9 mouse cellular contexts compared by ENCODE assay signal in genomic region chr2:153929871-153930413, GRCm38 (mm10). TPM values are rescaled to one million over a fixed set of nuclear protein-coding genes. Genes with fewer than 3 reads are reported as not detected.
DNase-seq lines count a peak whose midpoint lies in the region; ATAC-seq and TF ChIP-seq lines count a peak whose summit lies in the region.
"Had no signal": no experiment of that assay in that cellular context is flagged by ENCODE, and none has a peak within 500 bp of the region (broad histone marks: within the 10 kb centered on the region; RNA-seq: fewer than 3 reads in every experiment).

No protein-coding gene starts in this region.

- H3K9me3 ChIP-seq in hindbrain, embryonic 14.5 days (ENCODE audit: control insufficient read depth, low read length) = no peaks in the 10 kb centered on the region
- H3K9me3 ChIP-seq in hindbrain, embryonic 13.5 days = no peaks in the 10 kb centered on the region
- no peaks in the 10 kb centered on the region for H3K9me3 ChIP-seq in ES-E14 (ENCODE audit: control insufficient read depth, insufficient read depth, low read depth, low read length)
- H3K9me3 ChIP-seq in forebrain, postnatal 0 days (ENCODE audit: low read length) = no peaks in the 10 kb centered on the region
- H3K9me3 ChIP-seq in midbrain, embryonic 14.5 days (ENCODE audit: control insufficient read depth, low read length) = no peaks in the 10 kb centered on the region
- H3K9me3 ChIP-seq: limb, embryonic 13.5 days had no signal

- DNase-seq in hindbrain, embryonic 14.5 days (ENCODE audit: low spot score) = peak; percentile 63
- DNase-seq in ES-E14 (ENCODE audit: low read depth, low spot score) = peak; percentile 59
- peak; percentile 36 for DNase-seq in c-Kit-positive CD71-positive TER-119-positive erythroid progenitor cells, embryonic 14.5 days (ENCODE audit: low spot score)
- peak; percentile 54 for DNase-seq in forebrain, postnatal 0 days
- peak; percentile 67 to 76 for DNase-seq in layer of hippocampus, postnatal 10 days (ENCODE audit: low spot score in 2 of 2)
- DNase-seq in midbrain, embryonic 14.5 days = peak; percentile 60
- peak; percentile 36 for DNase-seq in testis, postnatal 14 days (ENCODE audit: low spot score)

- WGBS in hindbrain, embryonic 14.5 days = 41% methylated on average over 3 of the region's 3 CpGs
- WGBS in hindbrain, embryonic 13.5 days = 51% methylated on average over 3 of the region's 3 CpGs
- 48% methylated on average over 3 of the region's 3 CpGs for WGBS in forebrain, postnatal 0 days
- WGBS in midbrain, embryonic 14.5 days = 43% methylated on average over 3 of the region's 3 CpGs

- no peak overlapping the region for H3K27ac ChIP-seq in hindbrain, embryonic 14.5 days
- no peak overlapping the region for H3K27ac ChIP-seq in hindbrain, embryonic 13.5 days
- H3K27ac ChIP-seq in ES-E14 (ENCODE audit: insufficient read depth, low read depth, low read length, poor library complexity, severe bottlenecking) = no peak overlapping the region
- no peak overlapping the region for H3K27ac ChIP-seq in forebrain, postnatal 0 days (ENCODE audit: low read depth, low read length)
- H3K27ac ChIP-seq in midbrain, embryonic 14.5 days (replicated peaks; ENCODE audit: low read depth, low read length) = no peak overlapping the region
- H3K27ac ChIP-seq: limb, embryonic 13.5 days had no signal

- peak; percentile 91 for TF ChIP-seq CTCF in forebrain, postnatal 0 days (IDR thresholded peaks at IDR 0.05; ENCODE audit: low read depth)

- H3K36me3 ChIP-seq in hindbrain, embryonic 14.5 days (replicated peaks; ENCODE audit: control insufficient read depth, insufficient read depth) = no peaks in the 10 kb centered on the region
- H3K36me3 ChIP-seq in hindbrain, embryonic 13.5 days = no peaks in the 10 kb centered on the region
- no peaks in the 10 kb centered on the region for H3K36me3 ChIP-seq in ES-E14 (ENCODE audit: control insufficient read depth, insufficient read depth, low read length, poor library complexity, severe bottlenecking)
- H3K36me3 ChIP-seq in forebrain, postnatal 0 days (ENCODE audit: insufficient read depth) = no peaks in the 10 kb centered on the region
- H3K36me3 ChIP-seq in midbrain, embryonic 14.5 days (ENCODE audit: control insufficient read depth, insufficient read depth, low read length) = no peaks in the 10 kb centered on the region
- H3K36me3 ChIP-seq: limb, embryonic 13.5 days had no signal

- H3K9ac ChIP-seq in hindbrain, embryonic 14.5 days = no peak overlapping the region
- no peak overlapping the region for H3K9ac ChIP-seq in hindbrain, embryonic 13.5 days
- H3K9ac ChIP-seq in ES-E14 (ENCODE audit: insufficient read depth, low read depth, low read length, poor library complexity, severe bottlenecking) = no peak overlapping the region
- no peak overlapping the region for H3K9ac ChIP-seq in forebrain, postnatal 0 days
- no peak overlapping the region for H3K9ac ChIP-seq in midbrain, embryonic 14.5 days (replicated peaks; ENCODE audit: low read length)
- H3K9ac ChIP-seq: limb, embryonic 13.5 days had no signal

- H3K27me3 ChIP-seq in hindbrain, embryonic 14.5 days (ENCODE audit: control insufficient read depth, insufficient read depth, low read length) = no peaks in the 10 kb centered on the region
- no peaks in the 10 kb centered on the region for H3K27me3 ChIP-seq in hindbrain, embryonic 13.5 days
- H3K27me3 ChIP-seq in forebrain, postnatal 0 days (ENCODE audit: insufficient read depth, low read length) = no peaks in the 10 kb centered on the region
- no peaks in the 10 kb centered on the region for H3K27me3 ChIP-seq in midbrain, embryonic 14.5 days (ENCODE audit: control insufficient read depth, insufficient read depth, low read length)
- H3K27me3 ChIP-seq: limb, embryonic 13.5 days had no signal

- peaks cover 7% of the 10 kb centered on the region for H3K4me1 ChIP-seq in hindbrain, embryonic 14.5 days (replicated peaks; ENCODE audit: control insufficient read depth, insufficient read depth, low read length)
- peaks cover 16% of the 10 kb centered on the region for H3K4me1 ChIP-seq in hindbrain, embryonic 13.5 days (replicated peaks)
- H3K4me1 ChIP-seq in ES-E14 (ENCODE audit: control insufficient read depth in 2 of 2, insufficient read depth in 2 of 2, low read length in 2 of 2, poor library complexity in 1 of 2) = no peaks in the 10 kb centered on the region
- H3K4me1 ChIP-seq in forebrain, postnatal 0 days (ENCODE audit: insufficient read depth) = no peaks in the 10 kb centered on the region
- H3K4me1 ChIP-seq in midbrain, embryonic 14.5 days (ENCODE audit: control insufficient read depth, insufficient read depth, low read length) = peaks cover 4% of the 10 kb centered on the region; the same call in 1 of the 2 replicates
- H3K4me1 ChIP-seq: limb, embryonic 13.5 days had no signal

- no peak overlapping the region for H3K4me2 ChIP-seq in hindbrain, embryonic 14.5 days (replicated peaks)
- no peak overlapping the region for H3K4me2 ChIP-seq in hindbrain, embryonic 13.5 days
- no peak overlapping the region for H3K4me2 ChIP-seq in forebrain, postnatal 0 days (ENCODE audit: low read depth)
- H3K4me2 ChIP-seq in midbrain, embryonic 14.5 days (ENCODE audit: low read length) = no peak overlapping the region
- H3K4me2 ChIP-seq: limb, embryonic 13.5 days had no signal

- no peak overlapping the region for H3K4me3 ChIP-seq in hindbrain, embryonic 14.5 days (replicated peaks; ENCODE audit: low read length)
- no peak overlapping the region for H3K4me3 ChIP-seq in hindbrain, embryonic 13.5 days
- H3K4me3 ChIP-seq in ES-E14 (ENCODE audit: insufficient read depth in 1 of 2, low read depth in 1 of 2, low read length in 2 of 2, poor library complexity in 1 of 2, severe bottlenecking in 1 of 2) = no peak overlapping the region
- no peak overlapping the region for H3K4me3 ChIP-seq in forebrain, postnatal 0 days (ENCODE audit: low read depth, low read length)
- no peak overlapping the region for H3K4me3 ChIP-seq in midbrain, embryonic 14.5 days (replicated peaks; ENCODE audit: low read depth, low read length)
- H3K4me3 ChIP-seq: limb, embryonic 13.5 days had no signal

- no peak for ATAC-seq in hindbrain, embryonic 14.5 days (ENCODE audit: low FRiP score)
- ATAC-seq in hindbrain, embryonic 13.5 days (ENCODE audit: low FRiP score) = no peak
- no peak for ATAC-seq in forebrain, postnatal 0 days
- ATAC-seq in midbrain, embryonic 14.5 days (ENCODE audit: low FRiP score, low TSS enrichment) = no peak

- in situ Hi-C loops in ES-E14 (cut with MboI; ENCODE audit: low sequenced_read_pairs in 2 of 2, unreplicated experiment in 2 of 2) = no loop called here

TF ChIP-seq in ES-E14, 5 proteins besides CTCF, POLR2A, EP300 and RAD21 (continues in another document):
- no peak for TF ChIP-seq MAFK (IDR thresholded peaks at IDR 0.05; ENCODE audit: insufficient read depth, low read depth, low read length)
- TF ChIP-seq CHD2 (IDR thresholded peaks at IDR 0.05; ENCODE audit: low read depth, low read length) = no peak
- no peak for TF ChIP-seq ZNF384 (IDR thresholded peaks at IDR 0.05; ENCODE audit: low read depth, low read length)

RNA-seq across cellular contexts. Expression of gene Bpifb4, which starts 8.1 kb away (rescaled TPM):
- not detected in 2 replicates for polyA plus RNA-seq in hindbrain, embryonic 14.5 days (2014; fragmentation: Nextera tagmentation; extraction: Ambion mirVana)
- not detected in 2 replicates for polyA plus RNA-seq in hindbrain, embryonic 13.5 days (2015; fragmentation: Nextera tagmentation; extraction: Ambion mirVana)
- total RNA-seq in ES-E14 (2012; rRNA removed) = not detected in 2 replicates
- not detected in 2 replicates for total RNA-seq in forebrain, postnatal 0 days (2014; rRNA removed)
- not detected in 2 replicates for polyA plus RNA-seq in forebrain, postnatal 0 days (2015; fragmentation: Nextera tagmentation; extraction: Ambion mirVana)
- not detected for total RNA-seq in layer of hippocampus, postnatal 10 days (2021)
- polyA plus RNA-seq in midbrain, embryonic 14.5 days (2014; fragmentation: Nextera tagmentation; extraction: Ambion mirVana) = not detected in 2 replicates
- polyA plus RNA-seq: limb, embryonic 13.5 days had no signal

RNA-seq across cellular contexts. Expression of gene Bpifb3, which starts 11.9 kb away (rescaled TPM):
- not detected in 2 replicates for polyA plus RNA-seq in hindbrain, embryonic 14.5 days (2014; fragmentation: Nextera tagmentation; extraction: Ambion mirVana)
- 0.12 TPM in 1 of 2 replicates, not detected in the other for polyA plus RNA-seq in hindbrain, embryonic 13.5 days (2015; fragmentation: Nextera tagmentation; extraction: Ambion mirVana)
- total RNA-seq in ES-E14 (2012; rRNA removed) = not detected in 2 replicates
- not detected in 2 replicates for total RNA-seq in forebrain, postnatal 0 days (2014; rRNA removed)
- 0.10 TPM in 1 of 2 replicates, not detected in the other for polyA plus RNA-seq in forebrain, postnatal 0 days (2015; fragmentation: Nextera tagmentation; extraction: Ambion mirVana)
- not detected for total RNA-seq in layer of hippocampus, postnatal 10 days (2021)
- not detected in 2 replicates for polyA plus RNA-seq in midbrain, embryonic 14.5 days (2014; fragmentation: Nextera tagmentation; extraction: Ambion mirVana)
- polyA plus RNA-seq: limb, embryonic 13.5 days had no signal

RNA-seq across cellular contexts. Expression of gene Bpifb6, which starts 29.8 kb away (rescaled TPM):
- polyA plus RNA-seq in hindbrain, embryonic 14.5 days (2014; fragmentation: Nextera tagmentation; extraction: Ambion mirVana) = 0.12 TPM in 1 of 2 replicates, not detected in the other
- not detected in 2 replicates for polyA plus RNA-seq in hindbrain, embryonic 13.5 days (2015; fragmentation: Nextera tagmentation; extraction: Ambion mirVana)
- not detected in 2 replicates for total RNA-seq in ES-E14 (2012; rRNA removed)
- total RNA-seq in forebrain, postnatal 0 days (2014; rRNA removed) = 0.46 TPM in 1 of 2 replicates, not detected in the other
- not detected in 2 replicates for polyA plus RNA-seq in forebrain, postnatal 0 days (2015; fragmentation: Nextera tagmentation; extraction: Ambion mirVana)
- total RNA-seq in layer of hippocampus, postnatal 10 days (2021) = not detected
- polyA plus RNA-seq in midbrain, embryonic 14.5 days (2014; fragmentation: Nextera tagmentation; extraction: Ambion mirVana) = 0.12 TPM in 1 of 2 replicates, not detected in the other
- polyA plus RNA-seq: limb, embryonic 13.5 days had no signal

RNA-seq across cellular contexts. Expression of gene Bpifa6, which starts 44.8 kb away (rescaled TPM):
- not detected in 2 replicates for polyA plus RNA-seq in hindbrain, embryonic 14.5 days (2014; fragmentation: Nextera tagmentation; extraction: Ambion mirVana)
- not detected in 2 replicates for polyA plus RNA-seq in hindbrain, embryonic 13.5 days (2015; fragmentation: Nextera tagmentation; extraction: Ambion mirVana)
- total RNA-seq in ES-E14 (2012; rRNA removed) = not detected in 2 replicates
- not detected in 2 replicates for total RNA-seq in forebrain, postnatal 0 days (2014; rRNA removed)
- polyA plus RNA-seq in forebrain, postnatal 0 days (2015; fragmentation: Nextera tagmentation; extraction: Ambion mirVana) = not detected in 2 replicates
- not detected for total RNA-seq in layer of hippocampus, postnatal 10 days (2021)
- polyA plus RNA-seq in midbrain, embryonic 14.5 days (2014; fragmentation: Nextera tagmentation; extraction: Ambion mirVana) = not detected in 2 replicates
- polyA plus RNA-seq: limb, embryonic 13.5 days had no signal

RNA-seq across cellular contexts. Expression of gene Bpifb2, which starts 55.1 kb away (rescaled TPM):
- polyA plus RNA-seq in hindbrain, embryonic 14.5 days (2014; fragmentation: Nextera tagmentation; extraction: Ambion mirVana) = not detected in 2 replicates
- polyA plus RNA-seq in hindbrain, embryonic 13.5 days (2015; fragmentation: Nextera tagmentation; extraction: Ambion mirVana) = not detected in 2 replicates
- not detected in 2 replicates for total RNA-seq in ES-E14 (2012; rRNA removed)
- total RNA-seq in forebrain, postnatal 0 days (2014; rRNA removed) = not detected in 2 replicates
- polyA plus RNA-seq in forebrain, postnatal 0 days (2015; fragmentation: Nextera tagmentation; extraction: Ambion mirVana) = not detected in 2 replicates
- total RNA-seq in layer of hippocampus, postnatal 10 days (2021) = not detected
- polyA plus RNA-seq in midbrain, embryonic 14.5 days (2014; fragmentation: Nextera tagmentation; extraction: Ambion mirVana) = not detected in 2 replicates
- polyA plus RNA-seq: limb, embryonic 13.5 days had no signal
